Mouse (Mus musculus) megakaryocyte, embryonic 14.5 days (primary cell): Measurements from ENCODE around the gene Arhgef16. TPM values are rescaled to one million over a fixed set of nuclear protein-coding genes. Genes with fewer than 3 reads are reported as not detected.

Experiments
- H3K27me3 ChIP-seq: replicated peaks from 2 replicates; pipeline ENCODE3; 2012; ENCODE audit warnings: inconsistent platforms
- H3K36me3 ChIP-seq: replicated peaks from 2 replicates; pipeline ENCODE3; 2012; ENCODE audit warnings: low read length, inconsistent platforms, mixed read lengths
- H3K4me1 ChIP-seq: 2 replicates; pipeline ENCODE4 v1.6.1; 2012; ENCODE audit warnings: inconsistent platforms
- H3K4me3 ChIP-seq: replicated peaks from 2 replicates; pipeline ENCODE3; 2012; ENCODE audit warnings: moderate library complexity, mild to moderate bottlenecking, inconsistent platforms
- H3K9me3 ChIP-seq: 2 replicates; pipeline ENCODE4 v1.6.1; 2012; ENCODE audit warnings: inconsistent platforms
- FLI1 ChIP-seq: IDR thresholded peaks from 2 replicates; pipeline ENCODE4 v1.6.1; 2012; ENCODE audit warnings: low read length, inconsistent platforms, mixed read lengths
- GATA1 ChIP-seq: IDR thresholded peaks from 3 replicates; pipeline ENCODE4 v1.6.1; 2012; ENCODE audit warnings: mixed read lengths, low read length, inconsistent platforms, borderline replicate concordance
- polyA plus RNA-seq: library from polyadenylated mRNA; stranded (reverse); fragments of >175 nt; gene quantifications from 2 replicates; pipeline ENCODE4 v1.2.3, GENCODE M21; 2012; ENCODE audit warnings: low replicate concordance; ENCODE audit not compliant: insufficient read depth

Gene Arhgef16
- polyA plus RNA-seq, 1 experiment, result not detected

DNA sequence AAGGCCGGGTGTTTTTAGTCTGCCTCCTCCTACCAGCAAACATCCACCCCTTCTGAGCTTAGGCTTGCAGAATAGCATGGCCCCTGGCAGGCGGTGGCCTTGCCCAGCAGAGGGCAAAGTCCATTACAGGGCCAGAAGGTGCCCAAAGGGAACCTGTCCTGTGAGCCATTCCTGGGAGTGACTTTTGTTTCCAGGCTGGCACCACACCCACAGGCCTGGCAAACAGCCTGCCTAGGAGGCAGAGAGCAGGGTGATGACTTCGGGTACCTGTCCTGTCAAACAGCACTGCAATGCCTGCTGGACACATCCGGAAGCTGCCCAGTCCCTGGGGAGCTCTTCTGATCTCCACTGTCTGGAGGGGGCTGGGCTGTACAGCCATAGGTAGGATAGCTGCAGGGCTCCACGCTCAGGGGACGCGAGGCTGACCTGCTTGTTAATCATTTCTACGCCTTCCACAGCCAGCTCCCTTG, 7.2 kb downstream of the Arhgef16 start:
- no peaks in the 10 kb centered on the region for H3K4me1 ChIP-seq
- no peaks in the 10 kb centered on the region for H3K36me3 ChIP-seq
- no peaks in the 10 kb centered on the region for H3K9me3 ChIP-seq
- peaks cover 54% of the 10 kb centered on the region for H3K27me3 ChIP-seq
- no peak for TF ChIP-seq FLI1
- no peak for TF ChIP-seq GATA1
- no peak overlapping the region for H3K4me3 ChIP-seq

GRCm38 (mm10) chr4:154293735-154294201, 7.7 kb downstream of the Arhgef16 start:
- Histone ChIP-seq H3K9me3 (no peaks in the 10 kb centered on the region), H3K27me3 (peaks cover 51% of the 10 kb centered on the region), H3K4me1 (no peaks in the 10 kb centered on the region), H3K36me3 (no peaks in the 10 kb centered on the region), H3K4me3 (no peak overlapping the region)
- no peak for TF ChIP-seq FLI1
- TF ChIP-seq GATA1, result no peak

DNA sequence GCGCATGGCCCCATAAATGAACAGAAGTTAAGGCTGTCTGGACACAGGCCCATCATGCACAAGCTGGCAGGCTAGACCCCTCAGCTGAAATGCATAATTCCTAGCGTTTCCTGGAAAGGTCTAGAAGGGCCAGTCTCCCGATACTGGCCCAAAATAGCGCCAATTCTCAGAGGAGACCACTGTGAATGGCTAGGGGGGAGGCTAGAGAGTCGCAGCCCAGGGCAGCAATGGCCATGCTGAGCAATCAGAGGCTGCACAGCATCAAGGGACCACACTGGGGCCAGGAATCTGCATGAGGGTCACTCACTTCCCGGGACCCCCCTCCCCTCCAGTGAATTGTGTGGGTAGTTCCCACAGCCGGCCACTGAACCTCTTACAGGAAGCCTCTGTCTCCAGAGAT, 17.8 kb downstream of the Arhgef16 start:
- H3K4me1 ChIP-seq, result peaks cover 3% of the 10 kb centered on the region; the same call in 1 of the 2 replicates
- no peaks in the 10 kb centered on the region for H3K9me3 ChIP-seq
- no peak overlapping the region for H3K4me3 ChIP-seq
- H3K27me3 ChIP-seq, result peaks cover 40% of the 10 kb centered on the region
- TF ChIP-seq GATA1, result no peak
- TF ChIP-seq FLI1, result no peak
- no peaks in the 10 kb centered on the region for H3K36me3 ChIP-seq

- TF ChIP-seq GATA1, result no peak
- no peak for TF ChIP-seq FLI1
- peaks cover 25% of the 10 kb centered on the region for H3K27me3 ChIP-seq
- H3K4me1 ChIP-seq, result peaks cover 3% of the 10 kb centered on the region; the same call in 1 of the 2 replicates
- H3K9me3 ChIP-seq, result no peaks in the 10 kb centered on the region
- no peaks in the 10 kb centered on the region for H3K36me3 ChIP-seq
- peak overlapping the region; percentile 43 for H3K4me3 ChIP-seq
These were observed 22.0 kb downstream of the Arhgef16 start for GRCm38 (mm10) chr4:154279481-154279880.

- H3K9me3 ChIP-seq, result no peaks in the 10 kb centered on the region
These were observed 28.5 kb downstream of the Arhgef16 start for GRCm38 (mm10) chr4:154273000-154273399.

GRCm38 (mm10) chr4:154269520-154269919, 32.0 kb downstream of the Arhgef16 start:
- Histone ChIP-seq H3K4me3 (no peak overlapping the region), H3K36me3 (no peaks in the 10 kb centered on the region), H3K9me3 (no peaks in the 10 kb centered on the region), H3K4me1 (no peaks in the 10 kb centered on the region; the same call in 1 of the 2 replicates), H3K27me3 (peaks cover 25% of the 10 kb centered on the region)
- no peak for TF ChIP-seq GATA1
- no peak for TF ChIP-seq FLI1

More at GRCm38 (mm10) chr4:154273000-154273399, 28.5 kb downstream of the Arhgef16 start:
- TF ChIP-seq GATA1, result no peak
- TF ChIP-seq FLI1, result no peak
- Histone ChIP-seq H3K27me3 (peaks cover 26% of the 10 kb centered on the region), H3K4me3 (no peak overlapping the region), H3K36me3 (no peaks in the 10 kb centered on the region), H3K4me1 (no peaks in the 10 kb centered on the region; the same call in 1 of the 2 replicates)

GRCm38 (mm10) chr4:154267511-154267910, 34.0 kb downstream of the Arhgef16 start:
- H3K9me3 ChIP-seq, result 0 out of 2 replicates have a peak, but pooled peaks cover 6% of the 10 kb centered on the region
- no peak overlapping the region for H3K4me3 ChIP-seq
- TF ChIP-seq GATA1 (no peak), FLI1 (no peak)
- peaks cover 26% of the 10 kb centered on the region for H3K27me3 ChIP-seq
- no peaks in the 10 kb centered on the region for H3K36me3 ChIP-seq
- H3K4me1 ChIP-seq, result no peaks in the 10 kb centered on the region; the same call in 1 of the 2 replicates

- Histone ChIP-seq H3K27me3 (peaks cover 8% of the 10 kb centered on the region), H3K36me3 (no peaks in the 10 kb centered on the region), H3K9me3 (0 out of 2 replicates have a peak, but pooled peaks cover 6% of the 10 kb centered on the region), H3K4me3 (no peak overlapping the region), H3K4me1 (peaks cover 5% of the 10 kb centered on the region; the same call in 1 of the 2 replicates)
- TF ChIP-seq GATA1, result no peak
- TF ChIP-seq FLI1, result no peak
These were observed 39.4 kb downstream of the Arhgef16 start for GRCm38 (mm10) chr4:154262071-154262470.

DNA sequence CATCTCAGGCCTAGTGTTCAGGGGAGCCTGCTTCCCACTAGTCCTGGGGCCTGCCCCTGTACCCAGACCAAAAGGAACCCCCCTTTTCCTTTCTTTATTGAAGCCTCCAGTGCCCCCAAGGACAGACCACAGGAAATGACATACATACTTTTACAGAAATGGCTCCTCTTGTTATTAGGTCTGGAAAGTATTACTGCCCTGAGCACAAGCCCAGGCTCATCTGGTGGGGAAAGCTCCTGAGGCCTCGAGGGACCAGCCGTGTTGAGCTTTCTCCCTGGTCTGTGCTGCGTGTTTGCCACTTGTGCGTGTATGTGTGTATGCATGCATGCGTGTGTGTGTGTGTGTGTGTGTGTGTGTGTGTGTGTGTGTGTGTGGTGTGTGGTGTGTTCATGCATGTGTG, 40.7 kb downstream of the Arhgef16 start:
- H3K27me3 ChIP-seq, result peaks cover 11% of the 10 kb centered on the region
- H3K4me1 ChIP-seq, result peaks cover 5% of the 10 kb centered on the region; the same call in 1 of the 2 replicates
- 0 out of 2 replicates have a peak, but pooled peaks cover 6% of the 10 kb centered on the region for H3K9me3 ChIP-seq
- H3K4me3 ChIP-seq, result peak overlapping the region; percentile 50
- TF ChIP-seq FLI1 (no peak), GATA1 (no peak)
- no peaks in the 10 kb centered on the region for H3K36me3 ChIP-seq

GRCm38 (mm10) chr4:154252537-154253255, 48.8 kb downstream of the Arhgef16 start:
- H3K4me3 ChIP-seq, result no peak overlapping the region
- H3K36me3 ChIP-seq, result no peaks in the 10 kb centered on the region
- H3K4me1 ChIP-seq, result peaks cover 5% of the 10 kb centered on the region; the same call in 1 of the 2 replicates
- no peak for TF ChIP-seq GATA1
- no peaks in the 10 kb centered on the region for H3K9me3 ChIP-seq
- H3K27me3 ChIP-seq, result peaks cover 36% of the 10 kb centered on the region
